Mouse (Mus musculus): Measurements from ENCODE around the gene Dpep1.
"Not testable (repeated sequence)": the region's sequence is repeated elsewhere in the genome, so short reads cannot be mapped to it uniquely, and the experiment has no call there.

The Dpep1 gene

GRCm38 (mm10) chr8:123185566-123186409 lies at the start of gene Dpep1:
Gene Dpep1, plus strand, starts transcription at chr8:123186242.
- no peak for DNase-seq (ENCODE audit: low read depth, low spot score)

GRCm38 (mm10) chr8:123136287-123136686 lies 49.8 kb upstream of the Dpep1 start:
- DNase-seq (ENCODE audit: low read depth, low spot score) = no peak

GRCm38 (mm10) chr8:123137645-123138077 lies 48.4 kb upstream of the Dpep1 start:
- peak; percentile 78 for DNase-seq (ENCODE audit: low read depth, low spot score)

- DNase-seq (ENCODE audit: low read depth, low spot score) = no peak
Measured at GRCm38 (mm10) chr8:123138741-123139140, 47.3 kb upstream of the Dpep1 start.

- peak; percentile 61 for DNase-seq (ENCODE audit: low read depth, low spot score)
Measured at GRCm38 (mm10) chr8:123141741-123142462, 44.1 kb upstream of the Dpep1 start.

- no peak for DNase-seq (ENCODE audit: low read depth, low spot score)
Measured at GRCm38 (mm10) chr8:123145279-123145678, 40.8 kb upstream of the Dpep1 start.

- DNase-seq (ENCODE audit: low read depth, low spot score) = peak; percentile 42
Measured at GRCm38 (mm10) chr8:123146390-123146789, 39.7 kb upstream of the Dpep1 start.

GRCm38 (mm10) chr8:123150737-123151171 lies 35.3 kb upstream of the Dpep1 start:
- peak; percentile 34 for DNase-seq (ENCODE audit: low read depth, low spot score)

GRCm38 (mm10) chr8:123155177-123155576 lies 30.9 kb upstream of the Dpep1 start:
- DNase-seq (ENCODE audit: low read depth, low spot score) = no peak

- no peak for DNase-seq (ENCODE audit: low read depth, low spot score)
Measured at GRCm38 (mm10) chr8:123156070-123156773, 29.8 kb upstream of the Dpep1 start.

GRCm38 (mm10) chr8:123157888-123158465 lies 28.1 kb upstream of the Dpep1 start, which contains the start of gene Sult5a1:
Gene Sult5a1, minus strand, starts transcription at chr8:123158315.
- DNase-seq (ENCODE audit: low read depth, low spot score) = no peak

GRCm38 (mm10) chr8:123181391-123181790 lies 4.7 kb upstream of the Dpep1 start:
- no peak for DNase-seq (ENCODE audit: low read depth, low spot score)

- DNase-seq (ENCODE audit: low read depth, low spot score) = no peak
Measured at GRCm38 (mm10) chr8:123188006-123188405, 2.0 kb downstream of the Dpep1 start.

- no peak for DNase-seq (ENCODE audit: low read depth, low spot score)
Measured at GRCm38 (mm10) chr8:123188841-123189240, 2.8 kb downstream of the Dpep1 start.

GRCm38 (mm10) chr8:123190678-123191077 lies 4.6 kb downstream of the Dpep1 start:
- DNase-seq (ENCODE audit: low read depth, low spot score) = peak; percentile 79

- no peak for DNase-seq (ENCODE audit: low read depth, low spot score)
Measured at GRCm38 (mm10) chr8:123191908-123192307, 5.9 kb downstream of the Dpep1 start.

- DNase-seq (ENCODE audit: low read depth, low spot score) = no peak
Measured at GRCm38 (mm10) chr8:123193771-123194170, 7.7 kb downstream of the Dpep1 start.

GRCm38 (mm10) chr8:123197016-123197415 lies 11.0 kb downstream of the Dpep1 start:
- DNase-seq (ENCODE audit: low read depth, low spot score) = not testable (repeated sequence)

GRCm38 (mm10) chr8:123199864-123200263 lies 13.8 kb downstream of the Dpep1 start:
- DNase-seq (ENCODE audit: low read depth, low spot score) = no peak

GRCm38 (mm10) chr8:123202288-123202687 lies 16.2 kb downstream of the Dpep1 start:
- DNase-seq (ENCODE audit: low read depth, low spot score) = no peak

GRCm38 (mm10) chr8:123203571-123203970 lies 17.5 kb downstream of the Dpep1 start:
- no peak for DNase-seq (ENCODE audit: low read depth, low spot score)
